Mouse (Mus musculus) intestine, postnatal 0 days (tissue): ENCODE measurements around the gene Farsa. TPM values are rescaled to one million over a fixed set of nuclear protein-coding genes. Genes with fewer than 3 reads are reported as not detected.

Experiments
- ATAC-seq: fragments of 200-750 bp; cut with Nextera tagmentation; 2 replicates; pipeline ENCODE4 v1.8.0; 2017; ENCODE audit warnings: mild to moderate bottlenecking, moderate TSS enrichment, moderate library complexity
- H3K27ac ChIP-seq: fragments of 300-500 bp; sonication (generic); 2 replicates; pipeline ENCODE4 v1.5.1; 2014; ENCODE audit warnings: mild to moderate bottlenecking, low read depth, low read length, moderate library complexity
- H3K27me3 ChIP-seq: fragments of 300-500 bp; sonication (generic); replicated peaks from 2 replicates; pipeline ENCODE4 v1.6.1; 2014; ENCODE audit warnings: low read length, mixed read lengths; ENCODE audit not compliant: control insufficient read depth, insufficient read depth
- H3K36me3 ChIP-seq: fragments of 300-500 bp; sonication (generic); 2 replicates; pipeline ENCODE4 v1.6.1; 2014; ENCODE audit warnings: mild to moderate bottlenecking, moderate library complexity; ENCODE audit not compliant: control insufficient read depth, insufficient read depth
- H3K4me1 ChIP-seq: fragments of 300-500 bp; sonication (generic); replicated peaks from 2 replicates; pipeline ENCODE4 v1.6.1; 2014; ENCODE audit warnings: antibody characterized with exemption, low read length, mixed read lengths; ENCODE audit not compliant: control insufficient read depth, insufficient read depth
- H3K4me2 ChIP-seq: fragments of 300-500 bp; sonication (generic); replicated peaks from 2 replicates; pipeline ENCODE4 v1.6.1; 2014; ENCODE audit warnings: low read depth, mild to moderate bottlenecking, moderate library complexity
- H3K4me3 ChIP-seq: fragments of 300-500 bp; sonication (generic); 2 replicates; pipeline ENCODE4 v1.5.1; 2014; ENCODE audit warnings: low read depth, low read length
- H3K9ac ChIP-seq: fragments of 300-500 bp; sonication (generic); 2 replicates; pipeline ENCODE4 v1.6.1; 2014; ENCODE audit warnings: mild to moderate bottlenecking, low read depth, low read length
- H3K9me3 ChIP-seq: fragments of 300-500 bp; sonication (generic); 2 replicates; pipeline ENCODE4 v1.6.1; 2016; ENCODE audit warnings: mixed run types; ENCODE audit not compliant: control insufficient read depth
- CTCF ChIP-seq: sonication (generic); IDR thresholded peaks from 2 replicates; pipeline ENCODE4 v1.5.1; 2016; ENCODE audit warnings: low read depth, mild to moderate bottlenecking, control low read depth, antibody characterized with exemption, moderate library complexity
- WGBS: fragments of 180-500 bp; shearing (Covaris S2); extraction: QIAGEN DNeasy Blood & Tissue Kit; methylation state at CpG from one replicate; pipeline ENCODE4 v1.1.7; 2014; 5-methylcytosine and 5-hydroxymethylcytosine counted together
- polyA plus RNA-seq: library from polyadenylated mRNA; unstranded; fragments of >200 nt; fragmentation: Nextera tagmentation; extraction: Ambion mirVana; gene quantifications from 2 replicates; pipeline ENCODE4 v1.2.1, GENCODE M21; 2015

Farsa gene
- polyA plus RNA-seq, 1 experiment from 2014 or later: 28.3 TPM

- H3K9me3 ChIP-seq: no peaks in the 10 kb centered on the region
- H3K4me2 ChIP-seq: no peak overlapping the region
- H3K27me3 ChIP-seq: no peaks in the 10 kb centered on the region
- no peak overlapping the region for H3K27ac ChIP-seq
- no peak for TF ChIP-seq CTCF
- ATAC-seq: no peak
- peaks cover 47% of the 10 kb centered on the region for H3K36me3 ChIP-seq
- no peak overlapping the region for H3K4me3 ChIP-seq
- H3K4me1 ChIP-seq: no peaks in the 10 kb centered on the region
- 80% methylated on average over 19 of the region's 19 CpGs for WGBS
- H3K9ac ChIP-seq: no peak overlapping the region; the same call in 1 of the 2 replicates
These were observed 22.6 kb upstream of the Farsa start for GRCm38 (mm10) chr8:84834002-84834865.

- no peak overlapping the region for H3K9ac ChIP-seq
- no peak for ATAC-seq
- H3K9me3 ChIP-seq: no peaks in the 10 kb centered on the region
- 55% methylated on average over 10 of the region's 10 CpGs for WGBS
- H3K4me1 ChIP-seq: no peaks in the 10 kb centered on the region
- H3K36me3 ChIP-seq: peaks cover 47% of the 10 kb centered on the region
- no peak for TF ChIP-seq CTCF
- no peak overlapping the region for H3K27ac ChIP-seq
- H3K4me3 ChIP-seq: no peak overlapping the region
- H3K4me2 ChIP-seq: no peak overlapping the region
- H3K27me3 ChIP-seq: no peaks in the 10 kb centered on the region
These were observed 21.6 kb upstream of the Farsa start for GRCm38 (mm10) chr8:84834866-84835855.

- Histone ChIP-seq H3K27me3 (no peaks in the 10 kb centered on the region), H3K27ac (no peak overlapping the region; the same call in 1 of the 2 replicates), H3K9ac (no peak overlapping the region), H3K9me3 (no peaks in the 10 kb centered on the region), H3K4me2 (no peak overlapping the region), H3K36me3 (peaks cover 56% of the 10 kb centered on the region), H3K4me3 (no peak overlapping the region), H3K4me1 (no peaks in the 10 kb centered on the region)
- WGBS: 59% methylated on average over 8 of the region's 8 CpGs
- ATAC-seq: no peak
- no peak for TF ChIP-seq CTCF
These were observed 19.5 kb upstream of the Farsa start for GRCm38 (mm10) chr8:84837149-84837911.

- no peak overlapping the region; the same call in 1 of the 2 replicates for H3K27ac ChIP-seq
- no peak for ATAC-seq
- TF ChIP-seq CTCF: no peak
- no peak overlapping the region for H3K9ac ChIP-seq
- no peaks in the 10 kb centered on the region for H3K27me3 ChIP-seq
- WGBS: 89% methylated on average over 15 of the region's 15 CpGs
- no peak overlapping the region for H3K4me3 ChIP-seq
- no peaks in the 10 kb centered on the region for H3K9me3 ChIP-seq
- no peak overlapping the region for H3K4me2 ChIP-seq
- no peaks in the 10 kb centered on the region for H3K4me1 ChIP-seq
- H3K36me3 ChIP-seq: peaks cover 63% of the 10 kb centered on the region
These were observed 18.8 kb upstream of the Farsa start for GRCm38 (mm10) chr8:84837912-84838470.

GRCm38 (mm10) chr8:84838513-84838912 lies 18.3 kb upstream of the Farsa start:
- Histone ChIP-seq H3K4me3 (no peak overlapping the region), H3K4me1 (no peaks in the 10 kb centered on the region), H3K9me3 (no peaks in the 10 kb centered on the region), H3K36me3 (peaks cover 68% of the 10 kb centered on the region), H3K27me3 (no peaks in the 10 kb centered on the region), H3K27ac (no peak overlapping the region; the same call in 1 of the 2 replicates), H3K4me2 (no peak overlapping the region), H3K9ac (no peak overlapping the region)
- TF ChIP-seq CTCF: no peak
- ATAC-seq: no peak
- 79% methylated on average over 5 of the region's 5 CpGs for WGBS
